Mouse (Mus musculus) stomach, postnatal 0 days (tissue): ENCODE results near the gene Gfod1. TPM values are rescaled to one million over a fixed set of nuclear protein-coding genes. Genes with fewer than 3 reads are reported as not detected.

Source experiments
- ATAC-seq: fragments of 200-750 bp; cut with Nextera tagmentation; 2 replicates; pipeline ENCODE4 v1.8.0; 2017; ENCODE audit not compliant: low FRiP score, low TSS enrichment
- DNase-seq: peaks from one replicate; pipeline ENCODE4 v3.0.0-alpha.2; 2016; ENCODE audit warnings: low spot score
- H3K27ac ChIP-seq: fragments of 300-500 bp; sonication (generic); replicated peaks from 2 replicates; pipeline ENCODE4 v1.5.1; 2014; ENCODE audit warnings: mild to moderate bottlenecking, control low read depth
- H3K27me3 ChIP-seq: fragments of 300-500 bp; sonication (generic); 2 replicates; pipeline ENCODE4 v1.6.1; 2014; ENCODE audit warnings: low read length; ENCODE audit not compliant: control insufficient read depth, insufficient read depth
- H3K36me3 ChIP-seq: fragments of 300-500 bp; sonication (generic); 2 replicates; pipeline ENCODE4 v1.6.1; 2014; ENCODE audit warnings: low read length, mixed read lengths; ENCODE audit not compliant: control insufficient read depth, insufficient read depth
- H3K4me1 ChIP-seq: fragments of 300-500 bp; sonication (generic); replicated peaks from 2 replicates; pipeline ENCODE4 v1.6.1; 2014; ENCODE audit warnings: antibody characterized with exemption; ENCODE audit not compliant: control insufficient read depth, insufficient read depth
- H3K4me2 ChIP-seq: fragments of 300-500 bp; sonication (generic); replicated peaks from 2 replicates; pipeline ENCODE4 v1.6.1; 2014; ENCODE audit warnings: low read depth, mild to moderate bottlenecking, control low read depth, moderate library complexity
- H3K4me3 ChIP-seq: fragments of 300-500 bp; sonication (generic); 2 replicates; pipeline ENCODE4 v1.5.1; 2014; ENCODE audit warnings: low read depth, low read length, control low read depth
- H3K9ac ChIP-seq: fragments of 300-500 bp; sonication (generic); 2 replicates; pipeline ENCODE4 v1.6.1; 2014; ENCODE audit warnings: mild to moderate bottlenecking, low read length, control low read depth, mixed read lengths
- H3K9me3 ChIP-seq: fragments of 300-500 bp; sonication (generic); 2 replicates; pipeline ENCODE4 v1.6.1; 2016; ENCODE audit warnings: low read length; ENCODE audit not compliant: control insufficient read depth
- CTCF ChIP-seq: IDR thresholded peaks from 2 replicates; pipeline ENCODE4 v1.5.1; 2016; ENCODE audit warnings: antibody characterized with exemption, low read depth, mild to moderate bottlenecking, moderate library complexity
- EP300 ChIP-seq: optimal IDR thresholded peaks from 2 replicates; pipeline ENCODE3; 2016; ENCODE audit warnings: antibody characterized with exemption
- WGBS: fragments of 180-500 bp; shearing (Covaris S2); extraction: QIAGEN DNeasy Blood & Tissue Kit; methylation state at CpG from one replicate; pipeline ENCODE4 v1.1.7; 2014; 5-methylcytosine and 5-hydroxymethylcytosine counted together
- polyA plus RNA-seq: library from polyadenylated mRNA; unstranded; fragments of >200 nt; fragmentation: Nextera tagmentation; extraction: Ambion mirVana; gene quantifications from 2 replicates; pipeline ENCODE4 v1.2.1, GENCODE M21; 2015

The Gfod1 gene
- polyA plus RNA-seq, 1 experiment from 2014 or later: 0.57 TPM

- DNase-seq: no peak
- H3K36me3 ChIP-seq: no peaks in the 10 kb centered on the region
- TF ChIP-seq EP300: no peak
- TF ChIP-seq CTCF: peak; percentile 47
These were observed 78.8 kb downstream of the Gfod1 start for GRCm38 (mm10) chr13:43225161-43225560.

GRCm38 (mm10) chr13:43222084-43222483, 81.9 kb downstream of the Gfod1 start:
- no peak overlapping the region for H3K4me3 ChIP-seq
- no peak overlapping the region for H3K9ac ChIP-seq
- no peaks in the 10 kb centered on the region for H3K27me3 ChIP-seq
- H3K4me2 ChIP-seq: no peak overlapping the region
- WGBS: 70% methylated on average over 1 of the region's 1 CpGs
- DNase-seq: no peak
- no peak for TF ChIP-seq EP300
- TF ChIP-seq CTCF: no peak
- H3K27ac ChIP-seq: no peak overlapping the region
- no peaks in the 10 kb centered on the region for H3K9me3 ChIP-seq
- no peaks in the 10 kb centered on the region for H3K36me3 ChIP-seq
- no peak for ATAC-seq
- H3K4me1 ChIP-seq: no peaks in the 10 kb centered on the region

More at GRCm38 (mm10) chr13:43225161-43225560, 78.8 kb downstream of the Gfod1 start:
- Histone ChIP-seq H3K9ac (no peak overlapping the region), H3K9me3 (no peaks in the 10 kb centered on the region), H3K4me1 (no peaks in the 10 kb centered on the region), H3K27ac (no peak overlapping the region), H3K4me3 (no peak overlapping the region), H3K4me2 (no peak overlapping the region), H3K27me3 (no peaks in the 10 kb centered on the region)
- ATAC-seq: no peak
- WGBS: 75% methylated on average over 5 of the region's 5 CpGs

GRCm38 (mm10) chr13:43221290-43221689, 82.7 kb downstream of the Gfod1 start:
- H3K36me3 ChIP-seq: no peaks in the 10 kb centered on the region
- TF ChIP-seq EP300 (no peak), CTCF (no peak)
- WGBS: 85% methylated on average over 6 of the region's 6 CpGs
- no peak overlapping the region for H3K27ac ChIP-seq
- H3K27me3 ChIP-seq: no peaks in the 10 kb centered on the region
- ATAC-seq (no peak), DNase-seq (no peak)
- no peak overlapping the region for H3K4me2 ChIP-seq
- H3K9ac ChIP-seq: no peak overlapping the region
- H3K9me3 ChIP-seq: no peaks in the 10 kb centered on the region
- no peaks in the 10 kb centered on the region for H3K4me1 ChIP-seq
- no peak overlapping the region for H3K4me3 ChIP-seq

GRCm38 (mm10) chr13:43220635-43221034, 83.3 kb downstream of the Gfod1 start:
- Histone ChIP-seq H3K4me2 (no peak overlapping the region), H3K4me3 (no peak overlapping the region), H3K9me3 (no peaks in the 10 kb centered on the region), H3K27me3 (no peaks in the 10 kb centered on the region), H3K9ac (no peak overlapping the region), H3K36me3 (no peaks in the 10 kb centered on the region), H3K4me1 (no peaks in the 10 kb centered on the region; the same call in 1 of the 2 replicates), H3K27ac (no peak overlapping the region)
- no peak for TF ChIP-seq CTCF
- no peak for TF ChIP-seq EP300
- ATAC-seq: no peak
- DNase-seq: no peak
- WGBS: 53% methylated on average over 1 of the region's 1 CpGs

GRCm38 (mm10) chr13:43218764-43219163, 85.2 kb downstream of the Gfod1 start:
- H3K27me3 ChIP-seq: no peaks in the 10 kb centered on the region
- TF ChIP-seq EP300 (no peak), CTCF (no peak)
- H3K9ac ChIP-seq: no peak overlapping the region
- ATAC-seq: no peak
- H3K27ac ChIP-seq: no peak overlapping the region
- no peak overlapping the region for H3K4me3 ChIP-seq
- 61% methylated on average over 4 of the region's 4 CpGs for WGBS
- H3K4me2 ChIP-seq: no peak overlapping the region
- H3K9me3 ChIP-seq: no peaks in the 10 kb centered on the region
- no peaks in the 10 kb centered on the region; the same call in 1 of the 2 replicates for H3K4me1 ChIP-seq
- no peak for DNase-seq
- H3K36me3 ChIP-seq: no peaks in the 10 kb centered on the region

- Histone ChIP-seq H3K4me1 (no peaks in the 10 kb centered on the region; the same call in 1 of the 2 replicates), H3K9ac (no peak overlapping the region), H3K36me3 (no peaks in the 10 kb centered on the region), H3K27me3 (no peaks in the 10 kb centered on the region), H3K4me2 (no peak overlapping the region), H3K27ac (no peak overlapping the region), H3K9me3 (no peaks in the 10 kb centered on the region), H3K4me3 (no peak overlapping the region)
- 56% methylated on average over 4 of the region's 4 CpGs for WGBS
- no peak for DNase-seq
- ATAC-seq: no peak
- no peak for TF ChIP-seq EP300
- no peak for TF ChIP-seq CTCF
These were observed 85.7 kb downstream of the Gfod1 start for GRCm38 (mm10) chr13:43218284-43218683.
